Mouse (Mus musculus) bone marrow macrophage, adult 2 months (primary cell): ENCODE measurements around the gene C1qtnf5.

Source experiments
- CTCF ChIP-seq: IDR thresholded peaks from 2 replicates; pipeline ENCODE4 v1.5.1; 2012; ENCODE audit warnings: low read depth, mild to moderate bottlenecking, low read length, moderate library complexity
- POLR2A ChIP-seq: IDR thresholded peaks from 2 replicates; pipeline ENCODE4 v1.6.1; 2012; ENCODE audit warnings: mild to moderate bottlenecking, low read depth, low read length, borderline replicate concordance

DNA sequence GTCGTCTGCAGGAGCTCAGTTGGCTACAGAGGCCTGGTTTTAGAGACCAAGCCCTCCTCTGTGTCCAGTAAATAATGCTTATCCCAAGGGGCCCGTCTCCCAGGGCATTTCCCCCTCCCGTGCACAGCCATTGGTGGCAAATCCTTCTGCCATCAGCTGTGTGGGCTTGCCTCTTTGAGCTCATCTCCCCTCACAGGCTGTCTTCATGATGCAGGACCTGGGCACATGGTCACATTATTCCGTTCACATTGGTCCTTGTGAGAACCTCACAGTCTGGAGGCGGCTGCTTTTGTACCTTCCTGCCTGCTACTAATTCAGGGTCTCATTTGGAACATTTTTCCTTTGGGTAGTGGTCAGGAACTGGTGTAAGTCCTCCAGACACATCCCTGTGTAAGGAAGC, 34.9 kb downstream of the C1qtnf5 start:
- TF ChIP-seq CTCF (no peak), POLR2A (no peak)
